Mouse (Mus musculus): ENCODE results near the gene Setd3.
"Not testable (repeated sequence)": the region's sequence is repeated elsewhere in the genome, so short reads cannot be mapped to it uniquely, and the experiment has no call there.

The Setd3 gene

DNA sequence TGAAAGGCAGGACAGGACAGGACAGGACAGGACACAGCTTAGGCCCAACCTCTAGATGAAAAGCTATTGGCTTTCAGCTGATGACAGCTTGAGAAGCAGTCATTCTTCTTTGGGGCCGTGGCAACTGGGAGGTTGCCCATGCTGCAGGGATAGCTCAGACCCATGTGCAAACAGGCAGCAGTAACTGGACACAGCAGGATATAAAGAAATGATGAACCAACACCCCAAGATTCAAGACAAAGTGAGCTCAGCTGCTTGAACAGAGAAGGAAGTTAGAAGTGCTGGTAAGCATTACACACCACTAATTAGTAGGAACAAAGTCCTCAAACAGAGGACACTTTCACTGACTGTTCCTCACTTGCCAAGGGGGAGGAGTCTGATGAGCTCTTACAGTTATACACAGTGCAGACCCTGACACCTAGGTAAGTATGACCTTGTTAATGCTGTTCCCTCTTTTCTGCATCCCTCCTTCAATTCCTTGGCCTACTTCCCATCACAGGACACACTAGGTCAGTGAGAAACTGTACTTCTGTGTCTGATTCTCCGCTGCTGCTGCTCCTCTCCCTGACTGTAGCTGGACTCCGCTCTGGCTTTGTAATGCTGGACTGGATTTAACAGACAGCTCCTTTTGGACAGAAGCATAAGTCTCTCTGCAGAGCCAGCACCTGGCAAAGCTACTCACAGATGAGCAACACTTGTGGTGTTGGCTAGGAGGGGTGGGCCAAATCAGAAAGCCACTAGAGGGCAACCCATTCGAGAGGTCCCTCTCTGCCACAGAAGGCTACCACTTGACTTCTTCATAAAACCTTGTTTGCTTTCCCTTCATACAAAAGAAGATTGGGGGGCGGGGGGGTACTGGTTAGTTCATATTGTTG is 35.3 kb downstream of the Setd3 start:
- CTCF ChIA-PET: interaction anchor here (1.1 kb wide), 1 partner anchor 15 kb away, joined by 3 read pairs; no protein-coding TSS in a partner anchor

DNA sequence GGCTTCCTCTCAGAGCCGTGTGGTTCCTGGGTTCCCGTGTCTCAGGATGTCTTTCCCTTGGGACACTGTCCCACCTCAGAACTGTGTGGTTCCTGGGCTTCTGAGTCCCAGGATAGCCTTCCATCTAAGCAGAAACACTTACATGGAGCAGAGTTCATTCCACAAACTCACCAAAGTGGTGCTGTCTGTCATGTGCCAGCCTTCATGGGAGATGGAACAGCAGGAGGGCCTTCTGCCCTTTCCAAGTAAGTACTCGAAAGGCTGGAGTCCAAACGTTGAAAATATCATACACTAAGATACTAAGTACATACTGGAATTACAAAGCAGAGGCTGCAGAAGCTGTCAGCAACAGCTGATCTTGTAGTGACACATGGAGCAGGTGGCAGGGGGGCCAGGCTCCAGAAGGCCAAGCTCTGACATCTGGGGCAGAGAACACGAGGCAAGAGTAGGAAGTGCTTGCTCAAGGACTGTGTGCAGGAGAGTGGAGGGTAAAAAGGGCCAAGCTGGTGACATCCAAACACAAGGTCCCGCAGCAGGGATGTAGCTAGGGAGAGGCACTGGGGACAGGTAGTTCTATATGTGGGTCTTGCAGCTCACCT is 43.4 kb downstream of the Setd3 start:
- CTCF ChIA-PET: interaction anchor here (0.6 kb wide), 2 partner anchors 13 to 636 kb away, joined by 3 read pairs; no protein-coding TSS in a partner anchor

- CTCF ChIA-PET: no interaction called here
Observed at GRCm38 (mm10) chr12:108133181-108133580, 45.9 kb downstream of the Setd3 start.

DNA sequence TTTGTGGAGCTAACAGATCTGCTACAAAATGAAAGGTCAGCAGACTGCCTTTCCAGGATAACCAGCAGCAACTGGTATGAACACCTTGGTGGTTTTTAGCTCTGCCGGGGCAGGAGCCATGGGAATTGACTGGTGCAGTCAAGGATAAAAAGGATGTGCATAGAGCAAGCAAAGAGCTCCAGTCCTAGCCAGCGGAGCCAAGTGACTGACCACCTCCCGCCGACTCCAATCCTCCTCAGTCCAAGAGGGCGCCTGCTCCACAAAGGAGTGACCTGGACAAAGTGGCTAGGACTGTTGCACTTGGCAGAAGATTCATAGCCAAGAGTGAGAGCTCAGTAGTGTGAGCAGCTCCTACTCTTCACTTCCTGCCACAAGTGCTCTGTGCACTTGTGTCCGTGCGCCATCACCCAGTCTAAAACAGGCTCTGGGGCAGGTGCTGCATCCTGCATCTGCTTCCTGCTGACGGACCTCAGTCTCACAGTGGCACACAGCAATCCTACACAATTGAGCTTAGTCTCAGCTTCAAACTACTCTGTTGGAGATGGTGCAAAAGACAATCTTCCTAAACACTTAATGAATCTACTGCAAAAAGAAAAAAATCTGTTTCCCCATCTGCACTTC is 46.6 kb downstream of the Setd3 start:
- CTCF ChIA-PET: no interaction called here

GRCm38 (mm10) chr12:108121288-108121687 is 57.8 kb downstream of the Setd3 start:
- CTCF ChIA-PET: interaction anchor here (0.7 kb wide), 1 partner anchor 1711 kb away, joined by 4 read pairs; no protein-coding TSS in a partner anchor

DNA sequence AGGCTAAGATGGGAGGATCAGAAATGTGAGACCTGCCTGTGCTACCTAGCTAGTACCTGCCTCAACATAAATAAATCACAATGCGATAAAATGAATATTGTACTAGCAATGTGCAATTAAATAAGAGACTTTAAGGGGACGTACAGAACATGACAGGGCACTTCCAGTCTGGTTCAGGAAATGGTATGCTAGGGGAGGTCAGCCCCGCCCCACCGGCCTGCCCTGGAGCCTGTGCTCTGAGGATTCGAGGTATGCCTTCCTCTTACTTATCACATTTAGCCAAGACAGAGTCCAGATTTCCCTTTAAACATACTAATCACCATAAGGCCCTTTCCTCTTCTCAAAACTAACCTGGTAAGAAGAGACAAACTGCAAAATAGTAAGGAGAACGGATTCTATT is 58.7 kb downstream of the Setd3 start:
- CTCF ChIA-PET: no interaction called here

GRCm38 (mm10) chr12:108119930-108120329 is 59.2 kb downstream of the Setd3 start:
- CTCF ChIA-PET: no interaction called here

- CTCF ChIA-PET: no interaction called here
Observed at GRCm38 (mm10) chr12:108118902-108119531, 60.1 kb downstream of the Setd3 start.

- CTCF ChIA-PET: no interaction called here
Observed at GRCm38 (mm10) chr12:108118503-108118901, 60.6 kb downstream of the Setd3 start.

- CTCF ChIA-PET: no interaction called here
Observed at GRCm38 (mm10) chr12:108111191-108111590, 67.9 kb downstream of the Setd3 start.

- CTCF ChIA-PET: no interaction called here
Observed at GRCm38 (mm10) chr12:108110674-108111073, 68.4 kb downstream of the Setd3 start.

DNA sequence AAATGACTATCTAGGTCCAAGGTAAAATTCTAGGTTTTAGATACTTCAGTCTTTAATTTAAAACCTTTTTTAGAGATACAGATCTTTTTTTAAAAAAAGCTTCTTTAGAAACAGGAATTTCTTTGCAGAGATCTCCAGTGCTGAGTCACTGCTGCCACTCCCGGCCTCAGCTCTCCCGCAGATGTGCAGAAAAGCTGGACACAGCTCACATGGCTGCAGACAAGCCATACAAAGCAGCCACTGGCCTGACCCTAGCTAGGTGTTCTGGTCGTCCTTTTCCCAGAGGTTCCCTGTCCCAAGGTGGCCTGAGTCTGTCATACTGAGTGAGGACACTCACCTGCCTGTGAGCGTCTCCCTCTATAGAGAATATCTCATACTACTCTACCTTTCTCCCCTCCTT is 69.4 kb downstream of the Setd3 start:
- CTCF ChIA-PET: no interaction called here

DNA sequence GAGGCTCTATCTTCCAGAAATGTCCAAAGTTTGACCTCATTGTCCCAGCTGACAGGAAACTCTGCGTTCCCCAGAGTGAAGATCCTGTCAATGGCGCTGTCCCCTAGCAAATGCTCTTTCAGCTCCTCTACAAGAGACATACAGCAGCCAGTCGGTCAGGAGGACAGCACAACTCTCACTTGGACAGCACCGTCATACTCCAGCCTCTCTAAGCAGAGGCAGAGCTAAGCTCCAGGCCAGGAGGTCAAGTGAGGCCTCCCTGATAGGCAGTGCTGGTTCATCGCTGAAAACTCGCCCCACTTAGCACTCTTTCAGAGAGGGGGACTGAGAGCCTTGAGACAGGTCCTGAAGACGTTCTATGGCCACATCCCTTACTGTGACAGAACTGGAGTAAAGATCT is 70.5 kb downstream of the Setd3 start:
- CTCF ChIA-PET: not testable (repeated sequence)

DNA sequence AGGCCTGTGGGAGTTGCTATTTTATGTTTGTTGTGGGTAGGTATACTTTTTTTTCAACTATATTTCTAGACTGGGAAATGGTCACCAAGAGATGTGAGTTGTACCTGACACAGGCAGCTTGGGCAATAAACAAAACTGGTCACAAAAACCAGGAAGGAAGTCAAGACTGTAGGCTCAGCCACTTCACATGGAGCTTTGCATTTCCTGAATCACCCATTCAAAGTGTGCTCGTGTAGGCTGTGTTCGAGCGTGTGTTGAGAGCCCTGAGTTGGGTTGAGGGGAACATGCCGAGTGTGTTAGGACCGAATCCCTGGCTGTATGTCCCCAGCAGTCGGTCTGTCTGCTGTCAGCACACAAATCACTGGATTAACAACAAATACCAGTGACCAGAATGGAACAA is 75.8 kb downstream of the Setd3 start:
- CTCF ChIA-PET: no interaction called here

DNA sequence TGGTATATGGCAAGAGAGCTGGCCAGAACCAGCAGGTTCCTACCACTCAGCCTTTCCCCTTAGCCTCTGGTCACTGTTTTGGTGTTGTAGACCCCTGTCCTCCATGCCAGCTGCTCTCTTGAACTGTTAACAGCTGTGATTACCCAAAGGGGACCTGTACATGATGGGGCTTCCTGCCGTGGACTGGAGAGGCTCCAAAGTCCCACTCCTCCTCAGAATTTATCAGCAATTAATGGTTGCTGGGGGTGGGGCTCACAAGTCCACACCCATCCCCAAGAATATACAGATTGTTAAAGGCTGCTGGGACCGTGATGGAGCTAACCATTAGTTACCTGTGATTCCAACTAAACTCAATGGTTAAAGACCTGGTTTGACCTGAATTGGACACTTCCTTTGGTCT is 77.0 kb downstream of the Setd3 start:
- CTCF ChIA-PET: interaction anchor here (0.6 kb wide), 1 partner anchor 1116 kb away, joined by 3 read pairs; no protein-coding TSS in a partner anchor

DNA sequence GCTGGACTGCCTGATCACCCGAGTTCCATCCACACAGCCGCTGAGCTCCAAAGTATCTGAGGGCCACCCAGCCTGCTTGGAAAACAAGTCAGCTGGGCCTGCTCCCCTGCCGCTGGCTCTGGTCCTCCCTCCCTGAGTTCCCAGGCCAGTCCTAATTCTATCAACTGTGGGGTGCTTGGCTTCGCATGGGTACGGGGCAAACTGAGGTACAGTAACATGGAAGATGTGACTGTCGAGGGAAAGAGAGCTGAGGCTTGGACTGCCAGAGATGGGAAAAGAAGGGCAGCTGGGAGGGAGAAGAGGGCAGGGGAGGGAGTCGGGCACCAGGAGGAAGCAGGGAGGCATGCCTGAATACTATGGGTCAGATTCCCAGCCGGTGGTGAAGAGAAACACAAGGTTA is 78.9 kb downstream of the Setd3 start:
- CTCF ChIA-PET: no interaction called here

DNA sequence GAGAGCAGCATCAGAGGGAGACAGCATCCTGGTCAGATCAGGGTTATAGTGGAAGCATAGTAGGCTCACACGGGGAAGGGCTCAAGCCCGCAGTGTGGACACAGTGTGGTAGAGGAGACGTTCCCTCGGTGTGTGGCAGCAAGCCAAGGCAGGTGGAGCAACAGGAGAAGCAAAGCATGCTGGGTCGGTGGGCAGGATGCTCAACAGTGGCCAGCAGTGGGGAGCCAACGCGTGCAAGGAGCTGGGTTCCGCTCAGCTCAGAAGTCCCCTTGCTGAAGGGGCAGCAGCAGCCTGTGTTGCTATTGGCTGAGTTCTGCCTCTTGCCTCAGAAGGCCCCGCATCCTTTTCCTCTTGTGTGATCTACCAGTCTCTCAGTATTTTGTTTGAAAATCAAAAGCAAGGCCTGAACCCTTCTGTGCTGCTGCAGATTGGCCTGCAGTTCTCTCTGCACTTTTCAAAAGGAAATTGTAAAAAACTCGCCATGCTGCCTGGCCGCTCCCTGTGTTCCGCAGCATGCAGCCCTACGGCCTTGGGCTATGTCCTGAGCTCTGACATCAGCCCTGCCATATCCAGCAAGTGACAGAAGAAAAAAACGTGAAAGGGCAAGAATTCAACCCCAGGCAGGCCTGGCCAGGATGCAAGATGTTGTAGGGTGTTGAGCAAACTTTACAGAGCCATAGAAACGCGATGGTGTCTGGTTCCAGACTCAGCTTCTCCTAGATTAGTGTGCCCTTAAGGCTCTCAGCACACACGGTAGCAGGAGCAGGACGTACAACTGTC is 80.7 kb downstream of the Setd3 start:
- CTCF ChIA-PET: no interaction called here

DNA sequence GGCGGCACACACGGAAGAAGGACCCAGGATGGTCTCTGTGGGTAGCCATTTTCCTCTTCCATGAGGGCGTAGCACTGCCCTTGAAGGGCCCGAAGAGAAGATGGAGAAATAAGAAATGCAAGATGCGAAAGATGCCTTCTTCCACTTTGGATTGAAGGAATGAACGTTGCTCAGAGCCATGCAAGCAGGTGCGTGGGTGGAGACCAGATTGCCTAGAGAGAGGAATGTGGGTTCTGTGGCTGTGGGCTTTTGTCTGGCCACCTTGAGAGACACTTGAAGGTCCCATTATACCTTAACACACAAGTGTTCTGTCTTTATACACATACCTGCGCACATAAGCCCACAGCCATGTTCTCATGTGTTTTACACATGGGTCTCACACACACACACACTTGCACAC is 81.5 kb downstream of the Setd3 start:
- CTCF ChIA-PET: no interaction called here

DNA sequence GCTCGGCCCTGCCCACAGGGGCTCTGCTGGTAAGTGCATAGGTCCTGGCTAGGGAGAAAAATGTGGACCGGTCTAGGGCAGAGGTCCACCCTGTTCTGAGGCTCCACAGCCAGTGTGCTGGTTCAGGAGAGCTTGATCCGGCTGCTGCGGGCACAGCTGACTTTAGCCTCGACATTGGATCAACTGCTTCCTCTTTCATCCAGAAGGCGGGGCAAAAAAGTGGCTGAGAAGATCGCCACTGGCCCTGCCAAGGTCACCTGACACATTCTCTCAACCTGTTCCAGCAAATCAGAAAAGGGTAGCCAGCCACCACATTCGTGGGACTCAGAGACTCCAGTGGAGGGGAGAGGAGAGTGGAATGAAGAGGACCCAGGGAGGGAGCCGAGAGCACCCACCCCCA is 90.9 kb downstream of the Setd3 start:
- CTCF ChIA-PET: no interaction called here

DNA sequence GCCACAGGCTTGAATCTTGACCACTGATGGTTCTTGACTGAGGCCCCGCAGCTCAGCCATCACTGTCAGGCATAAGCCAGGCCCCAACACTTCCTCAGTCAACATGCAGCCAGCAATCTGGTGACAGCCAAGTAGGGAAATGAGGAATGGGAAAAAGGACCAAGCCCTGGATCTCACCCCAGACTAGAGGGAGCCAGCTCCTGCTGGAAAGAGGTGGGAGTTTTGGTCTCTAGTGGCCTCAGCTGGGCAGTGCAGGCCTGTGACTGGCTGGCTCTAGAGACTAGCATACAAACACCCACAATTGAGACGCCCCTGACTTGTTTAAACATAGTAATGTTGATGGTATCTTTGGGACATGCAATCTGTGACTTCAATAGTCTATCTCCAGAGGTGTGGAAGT is 91.6 kb downstream of the Setd3 start:
- CTCF ChIA-PET: no interaction called here

DNA sequence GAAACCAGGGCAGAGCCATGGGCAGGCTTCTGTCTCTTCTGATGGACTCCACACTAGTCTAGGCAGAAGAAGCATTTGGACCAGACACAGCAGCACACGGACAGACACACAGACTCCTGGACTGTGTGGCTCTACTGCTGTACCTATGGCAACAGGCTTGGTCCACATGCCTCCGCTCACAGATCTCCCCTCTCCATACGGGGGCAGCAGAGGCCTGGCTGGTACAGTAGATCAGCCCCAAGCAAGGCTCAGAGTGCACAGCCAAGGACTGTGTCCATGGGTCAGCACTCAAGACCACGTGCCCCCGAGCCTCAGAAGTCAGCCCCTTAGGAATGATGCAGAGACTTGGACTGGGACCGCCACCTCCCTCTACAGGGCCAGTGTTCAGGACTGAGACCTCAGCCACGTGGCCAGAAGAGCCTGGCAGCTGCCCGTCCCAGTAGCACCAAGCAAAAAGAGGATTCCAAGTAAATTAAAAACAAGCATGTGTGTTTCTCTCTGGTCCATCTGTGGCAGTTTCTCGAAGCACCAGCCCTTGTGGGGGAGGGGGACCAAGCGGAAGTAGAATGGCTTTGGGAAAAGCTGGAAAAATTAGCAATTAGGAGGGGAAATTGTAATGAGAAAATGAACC is 100.9 kb downstream of the Setd3 start:
- CTCF ChIA-PET: no interaction called here
